Mouse (Mus musculus) heart, adult 2 months (tissue): ENCODE measurements around the gene Hmgxb4.

Experiments
- EP300 ChIP-seq: fragments of 200-500 bp; IDR thresholded peaks from 2 replicates; pipeline ENCODE4 v1.6.1; 2011; ENCODE audit warnings: low read depth, low read length, control low read depth; ENCODE audit not compliant: insufficient read depth
- POLR2A ChIP-seq: fragments of 200-500 bp; IDR thresholded peaks from 2 replicates; pipeline ENCODE4 v1.6.1; 2011; ENCODE audit warnings: mild to moderate bottlenecking, low read depth, low read length, control low read depth; ENCODE audit not compliant: insufficient read depth

DNA sequence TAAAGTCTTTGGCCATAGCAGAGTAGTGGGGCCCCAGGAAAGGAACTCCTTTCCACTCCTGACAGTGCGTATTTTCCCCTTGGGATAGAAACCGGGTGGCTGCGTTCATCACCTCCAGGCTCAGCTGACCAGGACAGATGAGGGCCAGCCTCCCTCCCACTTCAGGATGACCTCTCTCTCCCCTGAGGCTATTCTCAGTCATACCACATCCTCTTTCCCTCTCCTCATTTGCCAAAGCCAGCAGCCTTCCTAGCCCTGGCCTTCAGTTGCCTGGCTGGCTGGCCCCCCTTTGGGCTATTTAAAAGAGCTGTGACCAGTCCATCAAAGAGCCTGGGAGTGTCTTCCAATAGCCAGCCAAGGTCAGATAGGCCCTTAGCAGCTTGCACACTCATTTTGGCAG, 70.1 kb downstream of the Hmgxb4 start:
- no peak for TF ChIP-seq POLR2A
- no peak for TF ChIP-seq EP300
